Mouse (Mus musculus): ENCODE results near the gene Zfp579. TPM values are rescaled to one million over a fixed set of nuclear protein-coding genes. Genes with fewer than 3 reads are reported as not detected.
A peak's percentile ranks its signal among the peaks of the same experiment; 100 is the strongest.

The Zfp579 gene
- polyA plus RNA-seq (2015; fragmentation: Nextera tagmentation; extraction: Ambion mirVana) = 49.6 and 57.0 TPM in 2 replicates

DNA sequence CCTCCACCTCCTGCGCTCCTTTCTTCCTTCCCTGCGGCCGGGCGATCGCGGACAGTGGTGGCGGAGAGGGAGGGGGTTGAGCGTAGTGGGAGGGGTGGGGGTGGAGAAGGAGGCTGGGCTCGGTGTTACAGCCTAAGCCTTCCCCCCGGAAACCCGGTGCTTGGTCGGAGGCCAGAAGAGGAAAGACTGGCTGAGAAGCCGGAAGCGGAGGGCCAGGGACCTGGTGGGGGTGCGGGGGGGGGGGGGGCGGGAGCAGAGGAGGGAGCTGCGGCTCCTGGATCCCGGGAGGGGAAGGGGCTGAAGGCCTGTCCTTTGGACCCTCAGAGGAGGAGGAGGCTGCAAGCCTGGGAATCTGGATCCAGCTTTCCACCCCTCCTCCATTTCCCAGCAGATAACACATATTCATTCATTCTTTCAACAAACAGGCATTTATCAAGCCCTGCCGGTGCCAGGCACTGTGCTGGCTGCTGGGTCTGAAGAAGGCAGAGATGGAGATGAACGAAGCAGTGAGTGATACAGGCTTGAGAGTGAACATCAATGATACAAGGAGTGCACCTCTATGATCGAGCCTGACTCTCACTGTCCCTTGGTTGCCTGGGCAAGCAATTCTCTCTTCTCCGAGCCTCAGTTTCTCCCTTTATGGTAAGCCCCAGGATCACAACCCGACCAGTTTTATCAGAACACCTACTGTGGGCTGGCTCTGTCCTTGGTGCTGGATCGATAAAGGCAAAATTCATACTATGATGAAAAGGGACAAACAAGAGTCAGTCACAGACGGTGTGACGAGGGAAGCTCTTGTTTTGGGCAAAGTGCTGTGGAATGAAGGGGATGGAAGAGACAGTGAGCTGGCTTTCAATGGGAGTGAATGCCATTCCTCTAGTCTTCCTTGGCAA, at the start of gene Zfp579:
Zfp579 (minus strand) TSS at position 156 of the 893 bp plus-strand sequence.
- WGBS = 4% methylated on average over 20 of the region's 26 CpGs
- ATAC-seq (ENCODE audit: low FRiP score) = peak; percentile 88
- Histone ChIP-seq H3K27me3 (replicated peaks) (no peaks in the 10 kb centered on the region), H3K9ac (replicated peaks) (peak within 1 kb of the TSS; percentile 81), H3K4me2 (peak within 1 kb of the TSS; percentile 77), H3K4me1 (peaks cover 41% of the 10 kb centered on the region), H3K36me3 (peaks cover 23% of the 10 kb centered on the region), H3K9me3 (replicated peaks) (no peaks in the 10 kb centered on the region), H3K27ac (replicated peaks) (peak within 1 kb of the TSS; percentile 90), H3K4me3 (replicated peaks) (peak within 1 kb of the TSS; percentile 73)

DNA sequence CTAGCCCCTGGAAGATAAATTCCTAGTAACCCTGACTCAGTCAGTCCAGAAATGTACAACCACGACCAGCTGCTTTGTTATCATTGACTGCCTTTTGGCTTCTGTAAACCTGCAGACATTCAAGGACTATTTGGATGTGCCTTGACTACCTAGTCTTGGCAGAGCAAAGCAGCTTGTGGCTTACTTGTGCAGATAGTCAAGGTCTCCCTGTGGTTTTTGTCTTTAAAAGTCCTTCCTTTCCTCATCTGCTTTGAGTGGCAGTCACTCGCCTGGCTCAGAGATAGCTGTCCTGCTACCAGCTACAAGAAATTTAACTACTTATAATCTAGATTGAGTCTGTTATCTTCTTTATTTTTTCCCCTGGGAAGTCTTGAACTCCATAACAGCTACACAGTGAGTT, 49.0 kb upstream of the Zfp579 start:
- Histone ChIP-seq H3K4me2 (no peak overlapping the region), H3K4me1 (0 out of 2 replicates have a peak, but pooled peaks cover under 1% of the 10 kb centered on the region), H3K9ac (replicated peaks) (no peak overlapping the region), H3K27me3 (replicated peaks) (no peaks in the 10 kb centered on the region), H3K9me3 (replicated peaks) (no peaks in the 10 kb centered on the region), H3K36me3 (no peaks in the 10 kb centered on the region), H3K27ac (replicated peaks) (no peak overlapping the region), H3K4me3 (replicated peaks) (no peak overlapping the region)
- 86% methylated on average over 2 of the region's 2 CpGs for WGBS
- no peak for ATAC-seq (ENCODE audit: low FRiP score)

DNA sequence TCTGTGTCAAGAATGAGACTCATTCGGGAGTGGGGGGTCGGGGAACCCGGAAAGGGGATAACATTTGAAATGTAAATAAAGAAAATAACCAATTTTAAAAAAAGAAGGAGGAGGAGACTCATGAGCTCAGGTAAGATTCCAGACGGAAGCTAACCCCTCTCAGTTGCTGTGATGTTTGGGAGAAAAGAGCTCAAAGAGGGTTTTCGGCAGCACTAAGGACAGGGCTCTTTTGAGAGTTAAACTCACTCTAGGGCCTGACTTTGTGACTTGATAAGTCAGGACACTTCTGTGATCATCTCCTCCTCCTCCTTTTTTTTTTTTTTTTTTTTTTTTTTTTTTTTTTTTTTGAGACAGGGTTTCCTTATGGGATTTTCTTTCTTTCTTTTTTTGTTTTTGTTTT, 43.0 kb upstream of the Zfp579 start:
- peak overlapping the region; percentile 99 for H3K27ac ChIP-seq (replicated peaks)
- H3K4me3 ChIP-seq (replicated peaks) = peak overlapping the region; percentile 61
- no peak for ATAC-seq (ENCODE audit: low FRiP score)
- H3K9ac ChIP-seq (replicated peaks) = peak overlapping the region; percentile 74
- H3K27me3 ChIP-seq (replicated peaks) = no peaks in the 10 kb centered on the region
- peaks cover 17% of the 10 kb centered on the region for H3K36me3 ChIP-seq
- H3K4me1 ChIP-seq = peaks cover 22% of the 10 kb centered on the region
- H3K4me2 ChIP-seq = peak overlapping the region; percentile 68
- H3K9me3 ChIP-seq (replicated peaks) = no peaks in the 10 kb centered on the region
- 34% methylated on average over 5 of the region's 5 CpGs for WGBS

GRCm38 (mm10) chr7:5038109-5038732, 42.3 kb upstream of the Zfp579 start, which contains the start of gene Zfp784:
Gene Zfp784, minus strand, starts transcription at chr7:5038446.
- Histone ChIP-seq H3K9me3 (replicated peaks) (no peaks in the 10 kb centered on the region), H3K4me3 (replicated peaks) (peak within 1 kb of the TSS; percentile 61)
- under 1% methylated on average over 48 of the region's 48 CpGs for WGBS

DNA sequence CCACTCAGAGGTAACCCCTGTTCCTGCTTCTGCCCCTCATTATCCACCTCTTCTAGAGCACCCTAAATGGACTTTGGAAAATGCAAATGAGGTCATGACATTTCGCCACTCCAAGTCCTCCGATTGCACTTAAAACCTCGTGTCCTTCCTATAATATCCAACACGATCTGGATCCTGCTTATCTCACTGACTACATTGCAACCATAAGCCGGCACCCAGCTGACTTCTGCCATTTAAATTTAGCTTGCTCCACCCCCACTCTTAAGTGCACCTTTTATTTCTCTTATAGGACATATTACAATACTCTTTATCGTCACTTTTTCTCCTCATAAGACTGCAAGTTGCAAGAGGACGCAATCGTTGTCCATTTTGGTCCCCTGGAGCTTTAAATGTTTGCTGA, 41.5 kb upstream of the Zfp579 start:
- H3K4me2 ChIP-seq = peak overlapping the region; percentile 68
- ATAC-seq (ENCODE audit: low FRiP score) = no peak
- peaks cover 22% of the 10 kb centered on the region for H3K4me1 ChIP-seq
- H3K9ac ChIP-seq (replicated peaks) = 0 out of 2 replicates have a peak overlapping the region, but pooled peaks have one; percentile 74
- H3K9me3 ChIP-seq (replicated peaks) = no peaks in the 10 kb centered on the region
- peak overlapping the region; percentile 61 for H3K4me3 ChIP-seq (replicated peaks)
- H3K27ac ChIP-seq (replicated peaks) = peak overlapping the region; percentile 99
- 81% methylated on average over 8 of the region's 8 CpGs for WGBS
- peaks cover 32% of the 10 kb centered on the region for H3K36me3 ChIP-seq
- H3K27me3 ChIP-seq (replicated peaks) = no peaks in the 10 kb centered on the region

More at GRCm38 (mm10) chr7:5038109-5038732, 42.3 kb upstream of the Zfp579 start, which contains the start of gene Zfp784:
- Histone ChIP-seq H3K4me2 (peak within 1 kb of the TSS; percentile 68), H3K9ac (replicated peaks) (peak within 1 kb of the TSS; percentile 74), H3K27me3 (replicated peaks) (no peaks in the 10 kb centered on the region), H3K27ac (replicated peaks) (peak within 1 kb of the TSS; percentile 99), H3K36me3 (peaks cover 24% of the 10 kb centered on the region), H3K4me1 (peaks cover 22% of the 10 kb centered on the region)
- ATAC-seq (ENCODE audit: low FRiP score) = peak; percentile 94

GRCm38 (mm10) chr7:5037026-5037425, 41.1 kb upstream of the Zfp579 start:
- Histone ChIP-seq H3K9me3 (replicated peaks) (no peaks in the 10 kb centered on the region), H3K27ac (replicated peaks) (0 out of 2 replicates have a peak overlapping the region, but pooled peaks have one; percentile 99), H3K4me1 (peaks cover 22% of the 10 kb centered on the region), H3K4me2 (peak overlapping the region; percentile 68), H3K36me3 (peaks cover 36% of the 10 kb centered on the region), H3K9ac (replicated peaks) (no peak overlapping the region), H3K4me3 (replicated peaks) (peak overlapping the region; percentile 61; the same call in 1 of the 2 replicates), H3K27me3 (replicated peaks) (no peaks in the 10 kb centered on the region)
- no peak for ATAC-seq (ENCODE audit: low FRiP score)
- WGBS = 94% methylated on average over 7 of the region's 7 CpGs

- no peak for ATAC-seq (ENCODE audit: low FRiP score)
- Histone ChIP-seq H3K4me1 (peaks cover 22% of the 10 kb centered on the region), H3K4me2 (no peak overlapping the region), H3K9me3 (replicated peaks) (peaks cover 5% of the 10 kb centered on the region), H3K36me3 (peaks cover 45% of the 10 kb centered on the region), H3K9ac (replicated peaks) (no peak overlapping the region), H3K4me3 (replicated peaks) (no peak overlapping the region), H3K27ac (replicated peaks) (no peak overlapping the region), H3K27me3 (replicated peaks) (no peaks in the 10 kb centered on the region)
- 96% methylated on average over 9 of the region's 9 CpGs for WGBS
Observed at GRCm38 (mm10) chr7:5036136-5036535, 40.2 kb upstream of the Zfp579 start.

GRCm38 (mm10) chr7:5035628-5036027, 39.7 kb upstream of the Zfp579 start:
- H3K36me3 ChIP-seq = peaks cover 50% of the 10 kb centered on the region

GRCm38 (mm10) chr7:5033818-5034217, 37.9 kb upstream of the Zfp579 start, which contains the start of gene 4632433K11Rik:
Gene 4632433K11Rik, plus strand, starts transcription at chr7:5034118.
- Histone ChIP-seq H3K27me3 (replicated peaks) (no peaks in the 10 kb centered on the region), H3K4me1 (peaks cover 12% of the 10 kb centered on the region), H3K27ac (replicated peaks) (no peak within 1 kb of the TSS), H3K9ac (replicated peaks) (no peak within 1 kb of the TSS), H3K4me2 (no peak within 1 kb of the TSS), H3K9me3 (replicated peaks) (peaks cover 24% of the 10 kb centered on the region), H3K4me3 (replicated peaks) (no peak within 1 kb of the TSS), H3K36me3 (peaks cover 68% of the 10 kb centered on the region)
- no peak for ATAC-seq (ENCODE audit: low FRiP score)
- 91% methylated on average over 3 of the region's 3 CpGs for WGBS

More at GRCm38 (mm10) chr7:5035628-5036027, 39.7 kb upstream of the Zfp579 start:
- Histone ChIP-seq H3K9me3 (replicated peaks) (peaks cover 10% of the 10 kb centered on the region), H3K4me3 (replicated peaks) (no peak overlapping the region), H3K27me3 (replicated peaks) (no peaks in the 10 kb centered on the region), H3K27ac (replicated peaks) (no peak overlapping the region), H3K4me1 (peaks cover 22% of the 10 kb centered on the region), H3K9ac (replicated peaks) (no peak overlapping the region), H3K4me2 (no peak overlapping the region)
- ATAC-seq (ENCODE audit: low FRiP score) = no peak
- 97% methylated on average over 17 of the region's 17 CpGs for WGBS

GRCm38 (mm10) chr7:5031496-5031895, 35.5 kb upstream of the Zfp579 start:
- WGBS = 81% methylated on average over 46 of the region's 46 CpGs
- H3K36me3 ChIP-seq = peaks cover 81% of the 10 kb centered on the region
- no peak for ATAC-seq (ENCODE audit: low FRiP score)

DNA sequence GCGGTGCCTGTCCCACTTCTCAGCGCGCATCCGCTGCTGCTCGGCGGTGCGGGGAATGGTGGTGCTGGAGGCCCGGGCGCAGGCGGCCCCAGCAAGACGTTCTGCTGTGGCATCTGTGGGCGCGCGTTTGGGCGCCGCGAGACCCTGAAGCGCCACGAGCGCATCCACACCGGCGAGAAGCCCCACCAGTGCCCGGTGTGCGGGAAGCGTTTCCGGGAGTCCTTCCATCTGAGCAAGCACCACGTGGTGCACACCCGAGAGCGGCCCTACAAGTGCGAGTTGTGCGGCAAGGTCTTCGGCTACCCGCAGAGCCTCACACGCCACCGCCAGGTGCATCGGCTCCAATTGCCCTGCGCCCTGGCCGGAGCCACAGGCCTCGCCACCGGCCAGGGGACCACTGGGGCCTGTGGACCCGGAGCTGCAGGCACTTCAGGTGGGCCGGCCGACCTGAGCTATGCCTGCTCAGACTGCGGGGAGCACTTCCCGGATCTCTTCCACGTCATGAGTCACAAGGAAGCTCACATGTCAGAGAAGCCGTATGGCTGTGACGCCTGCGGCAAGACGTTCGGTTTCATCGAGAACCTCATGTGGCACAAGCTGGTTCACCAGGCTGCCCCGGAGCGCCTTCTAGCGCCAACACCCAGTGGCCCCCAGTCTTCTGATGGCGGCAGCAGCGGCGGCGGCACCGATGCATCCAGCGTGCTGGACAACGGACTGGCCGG, 34.8 kb upstream of the Zfp579 start:
- 0 out of 2 replicates have a peak, but pooled peaks have one; percentile 15 for ATAC-seq (ENCODE audit: low FRiP score)
- H3K27me3 ChIP-seq (replicated peaks) = no peaks in the 10 kb centered on the region
- H3K4me2 ChIP-seq = no peak overlapping the region
- H3K27ac ChIP-seq (replicated peaks) = no peak overlapping the region
- no peak overlapping the region for H3K9ac ChIP-seq (replicated peaks)
- H3K4me3 ChIP-seq (replicated peaks) = no peak overlapping the region; the same call in 1 of the 2 replicates
- H3K9me3 ChIP-seq (replicated peaks) = peaks cover 24% of the 10 kb centered on the region
- H3K36me3 ChIP-seq = peaks cover 78% of the 10 kb centered on the region
- H3K4me1 ChIP-seq = no peaks in the 10 kb centered on the region
- 83% methylated on average over 63 of the region's 63 CpGs for WGBS

More at GRCm38 (mm10) chr7:5031496-5031895, 35.5 kb upstream of the Zfp579 start:
- Histone ChIP-seq H3K9me3 (replicated peaks) (peaks cover 24% of the 10 kb centered on the region), H3K9ac (replicated peaks) (no peak overlapping the region), H3K4me3 (replicated peaks) (no peak overlapping the region), H3K4me1 (no peaks in the 10 kb centered on the region), H3K27me3 (replicated peaks) (no peaks in the 10 kb centered on the region), H3K27ac (replicated peaks) (no peak overlapping the region), H3K4me2 (no peak overlapping the region)
